Mouse (Mus musculus) heart, embryonic 11.5 days (tissue): ENCODE data around the gene Fhdc1. TPM values are rescaled to one million over a fixed set of nuclear protein-coding genes. Genes with fewer than 3 reads are reported as not detected.

Experiments used
- ATAC-seq: fragments of 200-750 bp; cut with Nextera tagmentation; replicated peaks from 2 replicates; pipeline ENCODE4 v1.8.0; 2017; ENCODE audit warnings: moderate library complexity; ENCODE audit not compliant: insufficient number of reproducible peaks, low FRiP score, low TSS enrichment
- H3K27ac ChIP-seq: fragments of 300-500 bp; sonication (generic); 2 replicates; pipeline ENCODE4 v1.5.1; 2014; ENCODE audit warnings: mild to moderate bottlenecking, low read depth, low read length
- H3K27me3 ChIP-seq: fragments of 300-500 bp; sonication (generic); 2 replicates; pipeline ENCODE4 v1.6.1; 2014; ENCODE audit warnings: mild to moderate bottlenecking, low read length, mixed read lengths; ENCODE audit not compliant: control insufficient read depth, insufficient read depth
- H3K36me3 ChIP-seq: fragments of 300-500 bp; sonication (generic); 2 replicates; pipeline ENCODE4 v1.6.1; 2014; ENCODE audit warnings: mild to moderate bottlenecking, low read length, moderate library complexity, mixed read lengths; ENCODE audit not compliant: control insufficient read depth, insufficient read depth
- H3K4me1 ChIP-seq: fragments of 300-500 bp; sonication (generic); 2 replicates; pipeline ENCODE4 v1.6.1; 2014; ENCODE audit warnings: low read length; ENCODE audit not compliant: control insufficient read depth, insufficient read depth
- H3K4me2 ChIP-seq: fragments of 300-500 bp; sonication (generic); 2 replicates; pipeline ENCODE4 v1.6.1; 2014; ENCODE audit warnings: mild to moderate bottlenecking, moderate library complexity
- H3K4me3 ChIP-seq: fragments of 300-500 bp; sonication (generic); 2 replicates; pipeline ENCODE4 v1.5.1; 2014; ENCODE audit warnings: low read depth, low read length
- H3K9ac ChIP-seq: fragments of 300-500 bp; sonication (generic); 2 replicates; pipeline ENCODE4 v1.6.1; 2014; ENCODE audit warnings: mild to moderate bottlenecking, low read depth, low read length, moderate library complexity
- H3K9me3 ChIP-seq: fragments of 300-500 bp; sonication (generic); replicated peaks from 2 replicates; pipeline ENCODE4 v1.6.1; 2016; ENCODE audit warnings: low read length; ENCODE audit not compliant: control insufficient read depth
- WGBS: fragments of 180-500 bp; shearing (Covaris S2); extraction: QIAGEN DNeasy Blood & Tissue Kit; methylation state at CpG from one replicate; pipeline ENCODE4 v1.1.7; 2014; ENCODE audit not compliant: insufficient replicate concordance; 5-methylcytosine and 5-hydroxymethylcytosine counted together
- polyA plus RNA-seq: library from polyadenylated mRNA; unstranded; fragments of >200 nt; fragmentation: Nextera tagmentation; extraction: Ambion mirVana; gene quantifications from 2 replicates; pipeline ENCODE4 v1.2.1, GENCODE M21; 2014

Gene Fhdc1
- 1.4 and 5.0 TPM in 2 replicates for polyA plus RNA-seq

DNA sequence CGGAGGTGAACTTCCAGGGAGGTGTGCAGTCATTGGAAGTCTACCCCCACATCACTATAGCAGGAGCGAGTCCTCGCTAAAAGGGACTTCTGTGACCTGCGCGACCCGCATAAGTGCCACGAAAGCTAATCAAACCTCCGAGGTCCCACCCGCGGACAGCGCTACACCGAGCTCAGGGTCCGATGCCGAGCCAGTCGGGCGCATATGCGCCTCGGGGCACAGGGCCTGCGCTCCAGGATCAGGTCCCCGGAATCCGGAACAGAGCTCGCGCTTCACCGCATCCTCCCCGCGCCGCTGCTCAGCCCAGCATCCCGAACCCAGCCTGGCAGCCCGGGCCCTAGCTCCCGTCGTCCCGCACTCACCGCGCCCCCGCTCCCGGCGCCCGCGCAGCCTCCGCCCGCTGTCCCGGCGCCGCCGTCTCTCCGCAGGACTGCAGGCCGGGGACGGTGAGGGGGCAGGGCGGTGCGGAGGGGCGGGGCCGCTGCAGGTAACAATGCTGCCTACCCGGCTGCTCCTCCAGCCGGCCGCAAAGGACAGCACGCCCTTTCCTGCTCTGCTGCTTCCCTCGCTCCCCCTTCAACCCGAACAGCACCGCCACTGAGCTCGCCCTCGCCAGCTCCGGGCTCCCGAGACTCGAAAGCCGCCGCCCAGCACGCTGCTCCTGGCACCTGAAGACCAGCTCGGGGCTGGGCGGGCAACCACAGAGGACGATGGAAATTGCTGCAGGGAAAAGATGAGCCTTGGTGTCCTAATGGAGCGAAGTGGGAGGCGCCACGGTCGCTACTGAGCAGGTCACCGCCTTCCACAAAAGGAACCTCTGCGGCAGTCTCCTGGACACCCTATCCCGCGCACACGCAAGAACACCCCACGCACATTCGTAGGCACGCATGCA, at the start of gene Fhdc1:
Fhdc1 (minus strand) TSS at position 424 of the 892 bp plus-strand sequence.
- no peak within 1 kb of the TSS for H3K27ac ChIP-seq
- under 1% methylated on average over 78 of the region's 82 CpGs for WGBS
- H3K36me3 ChIP-seq: no peaks in the 10 kb centered on the region
- peak within 1 kb of the TSS; percentile 63 for H3K4me3 ChIP-seq
- ATAC-seq: peak; percentile 82
- H3K9ac ChIP-seq: peak within 1 kb of the TSS; percentile 66
- H3K9me3 ChIP-seq: no peaks in the 10 kb centered on the region
- H3K4me2 ChIP-seq: peak within 1 kb of the TSS; percentile 97
- H3K4me1 ChIP-seq: peaks cover 16% of the 10 kb centered on the region
- H3K27me3 ChIP-seq: peaks cover 61% of the 10 kb centered on the region

DNA sequence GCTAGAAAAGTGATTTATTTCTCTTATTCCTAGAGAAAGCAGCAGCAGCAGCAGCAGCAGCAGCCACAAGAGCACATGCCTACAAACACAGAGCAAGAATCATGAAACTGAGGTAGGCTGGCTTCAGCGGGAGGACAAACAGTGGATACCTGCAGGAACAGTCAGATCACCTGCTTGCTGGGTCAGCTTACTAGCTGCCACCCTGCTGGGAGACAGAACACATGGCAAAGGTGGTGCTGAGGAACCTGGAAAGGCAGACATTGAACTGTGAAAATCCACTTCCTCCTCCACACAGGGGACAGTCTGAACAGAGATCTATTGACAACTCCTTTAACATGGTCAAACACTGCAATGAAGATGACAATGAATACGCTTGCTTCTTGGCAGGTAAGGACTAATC, 48.8 kb upstream of the Fhdc1 start:
- Histone ChIP-seq H3K4me1 (peaks cover 9% of the 10 kb centered on the region; the same call in 1 of the 2 replicates), H3K36me3 (no peaks in the 10 kb centered on the region), H3K27ac (no peak overlapping the region), H3K9me3 (no peaks in the 10 kb centered on the region), H3K27me3 (no peaks in the 10 kb centered on the region), H3K9ac (no peak overlapping the region), H3K4me3 (no peak overlapping the region), H3K4me2 (no peak overlapping the region)
- ATAC-seq: no peak
- 78% methylated on average over 2 of the region's 2 CpGs for WGBS

DNA sequence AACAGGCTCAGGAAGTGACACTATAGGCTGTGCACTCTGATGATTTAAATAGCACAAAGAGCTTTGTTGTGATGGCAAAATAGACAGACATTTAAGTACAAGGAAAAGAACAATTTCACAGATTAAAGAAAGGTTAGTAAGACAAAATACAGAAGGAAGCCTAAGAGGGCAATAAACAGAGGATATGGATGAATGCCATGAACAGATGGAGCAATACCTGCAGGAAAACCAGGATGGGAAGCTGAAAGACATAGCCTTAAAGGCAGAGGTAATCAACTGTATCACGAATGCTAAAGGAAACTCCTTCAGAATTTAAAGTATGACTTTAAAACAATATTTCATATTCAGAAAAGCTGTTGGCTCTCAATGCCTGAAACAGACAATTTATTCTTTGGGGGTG, 44.7 kb upstream of the Fhdc1 start:
- Histone ChIP-seq H3K36me3 (no peaks in the 10 kb centered on the region), H3K4me1 (peaks cover 9% of the 10 kb centered on the region; the same call in 1 of the 2 replicates), H3K9ac (no peak overlapping the region), H3K9me3 (no peaks in the 10 kb centered on the region), H3K4me2 (no peak overlapping the region), H3K27ac (no peak overlapping the region), H3K4me3 (no peak overlapping the region), H3K27me3 (no peaks in the 10 kb centered on the region)
- 72% methylated on average over 1 of the region's 1 CpGs for WGBS
- no peak for ATAC-seq

DNA sequence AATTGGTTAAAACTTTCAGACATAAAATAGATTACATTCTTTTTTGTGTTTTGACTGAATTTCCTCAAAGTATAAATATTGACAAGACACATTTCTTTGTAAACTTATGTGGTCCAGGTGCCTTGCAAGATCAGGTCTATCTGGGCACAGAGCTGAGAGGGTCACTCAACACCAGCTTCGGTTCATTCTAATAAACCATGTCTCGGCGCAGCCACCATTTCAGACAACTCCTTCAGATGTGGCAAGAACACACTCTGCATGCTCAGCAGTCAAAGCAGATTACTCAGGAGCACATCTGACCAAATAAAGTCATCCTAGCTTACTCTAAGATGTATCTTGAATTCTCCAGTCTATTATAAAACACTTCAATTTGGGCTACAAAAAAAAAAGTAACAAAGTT, 35.9 kb upstream of the Fhdc1 start:
- no peaks in the 10 kb centered on the region for H3K9me3 ChIP-seq
- no peaks in the 10 kb centered on the region for H3K27me3 ChIP-seq
- peaks cover 2% of the 10 kb centered on the region; the same call in 1 of the 2 replicates for H3K4me1 ChIP-seq
- H3K4me2 ChIP-seq: no peak overlapping the region
- H3K27ac ChIP-seq: no peak overlapping the region
- H3K4me3 ChIP-seq: no peak overlapping the region
- ATAC-seq: no peak
- H3K36me3 ChIP-seq: 0 out of 2 replicates have a peak, but pooled peaks cover 5% of the 10 kb centered on the region
- 79% methylated on average over 3 of the region's 3 CpGs for WGBS
- H3K9ac ChIP-seq: no peak overlapping the region

DNA sequence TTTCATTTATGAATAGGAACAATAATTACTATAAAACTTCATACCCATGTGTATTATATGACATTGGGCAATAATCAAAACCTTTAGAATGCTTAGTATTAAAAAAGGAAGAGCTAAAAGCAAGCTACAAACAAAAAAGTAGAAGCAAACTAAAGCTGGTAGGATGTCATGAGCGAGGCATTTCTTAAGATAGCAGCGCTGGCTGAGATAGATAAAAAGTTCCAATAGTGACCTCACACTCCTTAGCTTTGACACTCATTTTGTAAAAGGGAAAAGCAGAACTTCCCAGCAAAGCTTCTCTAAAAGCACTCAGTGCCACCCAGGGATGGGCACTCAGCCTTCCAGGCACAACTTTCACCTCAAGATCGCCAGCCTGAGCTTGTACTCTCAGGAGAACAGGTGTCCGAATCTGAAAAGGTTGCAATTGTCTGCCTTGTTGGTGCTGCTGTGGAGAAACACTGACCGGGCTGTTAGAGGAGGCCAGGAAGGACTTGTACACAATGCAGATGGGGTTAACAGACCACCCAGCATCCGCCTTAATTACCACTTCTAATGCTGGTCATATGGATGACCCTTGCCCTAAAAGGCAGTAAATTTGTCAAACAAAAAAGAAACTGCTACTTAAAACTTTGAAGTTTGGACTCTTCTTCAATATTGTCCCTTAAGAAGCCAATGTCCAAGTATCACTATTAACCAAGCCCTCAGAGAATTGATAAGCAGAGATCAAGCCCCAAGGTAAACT, 32.7 kb upstream of the Fhdc1 start:
- H3K27ac ChIP-seq: no peak overlapping the region
- H3K9ac ChIP-seq: no peak overlapping the region
- H3K27me3 ChIP-seq: no peaks in the 10 kb centered on the region
- H3K4me2 ChIP-seq: no peak overlapping the region
- peaks cover 2% of the 10 kb centered on the region; the same call in 1 of the 2 replicates for H3K4me1 ChIP-seq
- 62% methylated on average over 6 of the region's 6 CpGs for WGBS
- no peak overlapping the region for H3K4me3 ChIP-seq
- no peaks in the 10 kb centered on the region for H3K36me3 ChIP-seq
- no peaks in the 10 kb centered on the region for H3K9me3 ChIP-seq
- no peak for ATAC-seq

DNA sequence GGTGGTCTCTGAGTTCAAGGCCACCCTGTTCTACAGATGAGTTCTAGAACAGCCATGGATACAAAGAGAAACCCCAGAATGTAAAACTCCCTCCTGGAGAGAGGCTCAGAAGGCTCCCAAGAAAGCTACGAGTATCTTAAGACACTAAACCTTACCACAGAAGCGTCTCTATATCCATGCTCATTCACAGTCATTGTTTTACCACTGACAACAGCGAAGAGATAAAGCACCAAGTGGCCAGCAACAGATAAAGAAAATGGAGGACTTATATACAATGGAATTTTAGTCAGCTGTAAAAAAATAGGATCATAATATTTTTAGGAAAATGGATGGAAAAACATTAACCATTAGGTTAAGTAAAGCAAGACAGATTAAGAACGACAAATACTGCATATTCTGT, 25.0 kb upstream of the Fhdc1 start:
- H3K4me3 ChIP-seq: no peak overlapping the region
- H3K27ac ChIP-seq: no peak overlapping the region
- H3K27me3 ChIP-seq: no peaks in the 10 kb centered on the region
- WGBS: 69% methylated on average over 4 of the region's 4 CpGs
- H3K9ac ChIP-seq: no peak overlapping the region
- H3K4me2 ChIP-seq: no peak overlapping the region
- no peak for ATAC-seq
- H3K36me3 ChIP-seq: 0 out of 2 replicates have a peak, but pooled peaks cover 3% of the 10 kb centered on the region
- H3K4me1 ChIP-seq: no peaks in the 10 kb centered on the region
- H3K9me3 ChIP-seq: no peaks in the 10 kb centered on the region

DNA sequence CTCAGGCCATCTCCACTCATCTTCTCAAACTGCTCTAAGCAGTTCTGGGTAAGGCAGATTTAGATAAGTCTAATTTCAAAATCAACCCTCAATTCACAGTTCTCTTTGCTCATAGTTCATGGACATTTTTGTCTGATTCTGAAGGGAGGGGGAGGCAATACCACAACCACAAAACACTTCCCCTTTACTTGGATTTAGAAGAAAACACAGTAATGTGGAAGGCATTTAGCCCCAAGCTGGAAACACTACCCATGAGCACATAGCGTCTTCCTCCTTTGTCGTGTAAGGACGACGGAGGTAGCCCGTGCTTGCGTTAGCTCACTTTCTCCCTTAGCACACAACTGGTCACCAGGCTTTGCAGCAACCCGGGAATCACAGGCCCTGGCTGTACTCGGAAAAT, 24.1 kb upstream of the Fhdc1 start:
- Histone ChIP-seq H3K4me2 (no peak overlapping the region), H3K9ac (no peak overlapping the region), H3K36me3 (0 out of 2 replicates have a peak, but pooled peaks cover 3% of the 10 kb centered on the region), H3K4me1 (no peaks in the 10 kb centered on the region), H3K27me3 (no peaks in the 10 kb centered on the region), H3K9me3 (no peaks in the 10 kb centered on the region), H3K4me3 (no peak overlapping the region), H3K27ac (no peak overlapping the region)
- WGBS: 87% methylated on average over 8 of the region's 8 CpGs
- ATAC-seq: no peak

DNA sequence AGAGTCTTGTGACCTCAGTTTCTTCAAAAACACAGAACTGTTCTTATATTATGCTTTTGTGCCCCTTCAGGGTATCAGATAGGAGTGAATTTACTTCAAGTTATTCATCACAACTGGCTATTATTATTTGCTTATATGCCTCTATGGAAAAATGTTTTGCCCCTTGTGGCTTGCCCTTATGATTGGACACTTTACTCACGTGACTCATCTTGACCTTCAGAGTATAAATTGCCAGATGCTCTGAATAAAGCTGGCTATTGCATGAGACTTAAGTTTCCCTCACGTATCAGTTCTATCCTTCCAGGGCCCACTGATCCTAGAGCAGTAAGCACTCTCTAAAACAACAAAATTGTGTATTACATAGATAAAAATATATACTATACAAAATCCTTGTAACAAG, 21.9 kb upstream of the Fhdc1 start:
- no peaks in the 10 kb centered on the region for H3K4me1 ChIP-seq
- no peak overlapping the region for H3K4me2 ChIP-seq
- H3K36me3 ChIP-seq: 0 out of 2 replicates have a peak, but pooled peaks cover 3% of the 10 kb centered on the region
- no peaks in the 10 kb centered on the region for H3K9me3 ChIP-seq
- no peaks in the 10 kb centered on the region for H3K27me3 ChIP-seq
- H3K9ac ChIP-seq: no peak overlapping the region
- WGBS: 83% methylated on average over 2 of the region's 2 CpGs
- no peak overlapping the region for H3K27ac ChIP-seq
- no peak for ATAC-seq
- H3K4me3 ChIP-seq: no peak overlapping the region
